Mouse (Mus musculus) heart, embryonic 11.5 days (tissue): ENCODE measurements around the gene Amacr. TPM values are rescaled to one million over a fixed set of nuclear protein-coding genes. Genes with fewer than 3 reads are reported as not detected.
A peak's percentile ranks its signal among the peaks of the same experiment; 100 is the strongest.

Source experiments
- ATAC-seq: fragments of 200-750 bp; cut with Nextera tagmentation; replicated peaks from 2 replicates; pipeline ENCODE4 v1.8.0; 2017; ENCODE audit warnings: moderate library complexity; ENCODE audit not compliant: insufficient number of reproducible peaks, low FRiP score, low TSS enrichment
- H3K27ac ChIP-seq: fragments of 300-500 bp; sonication (generic); 2 replicates; pipeline ENCODE4 v1.5.1; 2014; ENCODE audit warnings: mild to moderate bottlenecking, low read depth, low read length
- H3K27me3 ChIP-seq: fragments of 300-500 bp; sonication (generic); 2 replicates; pipeline ENCODE4 v1.6.1; 2014; ENCODE audit warnings: mild to moderate bottlenecking, low read length, mixed read lengths; ENCODE audit not compliant: control insufficient read depth, insufficient read depth
- H3K36me3 ChIP-seq: fragments of 300-500 bp; sonication (generic); 2 replicates; pipeline ENCODE4 v1.6.1; 2014; ENCODE audit warnings: mild to moderate bottlenecking, low read length, moderate library complexity, mixed read lengths; ENCODE audit not compliant: control insufficient read depth, insufficient read depth
- H3K4me1 ChIP-seq: fragments of 300-500 bp; sonication (generic); 2 replicates; pipeline ENCODE4 v1.6.1; 2014; ENCODE audit warnings: low read length; ENCODE audit not compliant: control insufficient read depth, insufficient read depth
- H3K4me2 ChIP-seq: fragments of 300-500 bp; sonication (generic); 2 replicates; pipeline ENCODE4 v1.6.1; 2014; ENCODE audit warnings: mild to moderate bottlenecking, moderate library complexity
- H3K4me3 ChIP-seq: fragments of 300-500 bp; sonication (generic); 2 replicates; pipeline ENCODE4 v1.5.1; 2014; ENCODE audit warnings: low read depth, low read length
- H3K9ac ChIP-seq: fragments of 300-500 bp; sonication (generic); 2 replicates; pipeline ENCODE4 v1.6.1; 2014; ENCODE audit warnings: mild to moderate bottlenecking, low read depth, low read length, moderate library complexity
- H3K9me3 ChIP-seq: fragments of 300-500 bp; sonication (generic); replicated peaks from 2 replicates; pipeline ENCODE4 v1.6.1; 2016; ENCODE audit warnings: low read length; ENCODE audit not compliant: control insufficient read depth
- WGBS: fragments of 180-500 bp; shearing (Covaris S2); extraction: QIAGEN DNeasy Blood & Tissue Kit; methylation state at CpG from one replicate; pipeline ENCODE4 v1.1.7; 2014; ENCODE audit not compliant: insufficient replicate concordance; 5-methylcytosine and 5-hydroxymethylcytosine counted together
- polyA plus RNA-seq: library from polyadenylated mRNA; unstranded; fragments of >200 nt; fragmentation: Nextera tagmentation; extraction: Ambion mirVana; gene quantifications from 2 replicates; pipeline ENCODE4 v1.2.1, GENCODE M21; 2014

Gene Amacr
- polyA plus RNA-seq, result 16.7 and 16.9 TPM in 2 replicates

GRCm38 (mm10) chr15:10981377-10982063 is at the start of gene Amacr:
Gene Amacr (plus strand): TSS chr15:10981756.
- ATAC-seq, result peak; percentile 97
- under 1% methylated on average over 52 of the region's 52 CpGs for WGBS
- Histone ChIP-seq H3K9ac (peak within 1 kb of the TSS; percentile 79), H3K36me3 (no peaks in the 10 kb centered on the region), H3K4me2 (peak within 1 kb of the TSS; percentile 60), H3K4me1 (no peaks in the 10 kb centered on the region), H3K27ac (peak within 1 kb of the TSS; percentile 73), H3K4me3 (peak within 1 kb of the TSS; percentile 62), H3K9me3 (no peaks in the 10 kb centered on the region), H3K27me3 (no peaks in the 10 kb centered on the region)

- ATAC-seq, result no peak
- 40% methylated on average over 1 of the region's 1 CpGs for WGBS
Measured at GRCm38 (mm10) chr15:10933930-10934329, 47.6 kb upstream of the Amacr start.

GRCm38 (mm10) chr15:10940148-10941108 is 41.1 kb upstream of the Amacr start:
- no peak overlapping the region for H3K27ac ChIP-seq
- no peak for ATAC-seq
- WGBS, result 76% methylated on average over 15 of the region's 15 CpGs
- no peaks in the 10 kb centered on the region for H3K4me1 ChIP-seq
- H3K9me3 ChIP-seq, result no peaks in the 10 kb centered on the region
- H3K36me3 ChIP-seq, result no peaks in the 10 kb centered on the region
- no peaks in the 10 kb centered on the region for H3K27me3 ChIP-seq
- H3K4me2 ChIP-seq, result no peak overlapping the region
- no peak overlapping the region for H3K4me3 ChIP-seq
- no peak overlapping the region for H3K9ac ChIP-seq

More at GRCm38 (mm10) chr15:10933930-10934329, 47.6 kb upstream of the Amacr start:
- H3K4me1 ChIP-seq, result no peaks in the 10 kb centered on the region
- no peak overlapping the region for H3K27ac ChIP-seq
- H3K9me3 ChIP-seq, result no peaks in the 10 kb centered on the region
- H3K9ac ChIP-seq, result no peak overlapping the region
- H3K4me3 ChIP-seq, result no peak overlapping the region
- no peak overlapping the region for H3K4me2 ChIP-seq
- H3K27me3 ChIP-seq, result no peaks in the 10 kb centered on the region
- no peaks in the 10 kb centered on the region for H3K36me3 ChIP-seq

- Histone ChIP-seq H3K27me3 (no peaks in the 10 kb centered on the region), H3K4me1 (no peaks in the 10 kb centered on the region), H3K9ac (no peak overlapping the region), H3K27ac (no peak overlapping the region), H3K4me3 (no peak overlapping the region), H3K36me3 (no peaks in the 10 kb centered on the region), H3K4me2 (no peak overlapping the region), H3K9me3 (no peaks in the 10 kb centered on the region)
- 75% methylated on average over 6 of the region's 6 CpGs for WGBS
- ATAC-seq, result no peak
Measured at GRCm38 (mm10) chr15:10941901-10942300, 39.7 kb upstream of the Amacr start.

GRCm38 (mm10) chr15:10947852-10948251 is 33.7 kb upstream of the Amacr start:
- H3K4me2 ChIP-seq, result no peak overlapping the region
- ATAC-seq, result no peak

DNA sequence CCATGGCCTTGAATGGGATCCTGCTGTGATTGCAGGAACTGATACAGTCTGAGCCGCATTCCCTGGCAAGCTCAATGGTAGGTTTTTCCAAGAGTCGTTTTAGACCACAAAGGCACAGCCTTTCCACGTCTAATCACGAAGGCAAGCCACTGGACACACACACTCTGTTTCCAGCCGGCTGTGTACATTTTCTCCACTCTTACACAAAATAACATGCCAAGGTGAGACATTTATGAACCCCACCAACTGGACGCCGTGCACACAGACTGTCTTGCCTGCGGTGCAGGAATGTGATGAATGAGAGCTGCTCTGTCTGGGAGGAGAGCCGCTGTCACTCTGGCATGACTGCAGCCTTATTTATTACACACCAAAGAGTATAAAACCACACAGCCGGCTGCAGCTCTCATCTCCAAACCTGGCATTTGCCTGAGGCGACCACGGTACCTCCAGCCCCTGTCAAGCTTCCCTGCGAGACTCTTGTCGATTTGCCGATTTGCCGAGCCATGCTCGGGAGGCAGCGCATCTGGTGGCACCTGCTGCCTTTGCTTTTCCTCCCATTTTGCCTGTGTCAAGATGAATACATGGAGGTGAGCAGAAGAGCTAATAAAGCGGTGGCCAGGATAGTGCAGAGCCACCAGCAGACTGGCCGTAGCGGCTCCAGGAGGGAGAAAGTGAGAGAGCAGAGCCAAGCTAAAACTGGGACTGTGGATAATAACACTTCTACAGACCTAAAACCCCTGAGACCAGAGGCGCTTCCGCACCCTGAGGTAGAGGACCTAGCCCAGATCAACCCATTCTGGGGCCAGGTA is 29.4 kb upstream of the Amacr start, which contains the start of gene C1qtnf3:
Gene C1qtnf3 (plus strand): TSS at position 382 of the 809 bp plus-strand sequence.
- Histone ChIP-seq H3K36me3 (no peaks in the 10 kb centered on the region), H3K9me3 (no peaks in the 10 kb centered on the region), H3K27me3 (no peaks in the 10 kb centered on the region), H3K4me2 (no peak within 1 kb of the TSS), H3K9ac (no peak within 1 kb of the TSS), H3K4me3 (no peak within 1 kb of the TSS), H3K4me1 (no peaks in the 10 kb centered on the region), H3K27ac (no peak within 1 kb of the TSS)
- ATAC-seq, result no peak
- 79% methylated on average over 23 of the region's 23 CpGs for WGBS

More at GRCm38 (mm10) chr15:10947852-10948251, 33.7 kb upstream of the Amacr start:
- H3K4me1 ChIP-seq, result no peaks in the 10 kb centered on the region
- no peaks in the 10 kb centered on the region for H3K36me3 ChIP-seq
- H3K4me3 ChIP-seq, result no peak overlapping the region
- no peak overlapping the region for H3K9ac ChIP-seq
- no peaks in the 10 kb centered on the region for H3K27me3 ChIP-seq
- WGBS, result 76% methylated on average over 1 of the region's 1 CpGs
- H3K9me3 ChIP-seq, result no peaks in the 10 kb centered on the region
- no peak overlapping the region for H3K27ac ChIP-seq

DNA sequence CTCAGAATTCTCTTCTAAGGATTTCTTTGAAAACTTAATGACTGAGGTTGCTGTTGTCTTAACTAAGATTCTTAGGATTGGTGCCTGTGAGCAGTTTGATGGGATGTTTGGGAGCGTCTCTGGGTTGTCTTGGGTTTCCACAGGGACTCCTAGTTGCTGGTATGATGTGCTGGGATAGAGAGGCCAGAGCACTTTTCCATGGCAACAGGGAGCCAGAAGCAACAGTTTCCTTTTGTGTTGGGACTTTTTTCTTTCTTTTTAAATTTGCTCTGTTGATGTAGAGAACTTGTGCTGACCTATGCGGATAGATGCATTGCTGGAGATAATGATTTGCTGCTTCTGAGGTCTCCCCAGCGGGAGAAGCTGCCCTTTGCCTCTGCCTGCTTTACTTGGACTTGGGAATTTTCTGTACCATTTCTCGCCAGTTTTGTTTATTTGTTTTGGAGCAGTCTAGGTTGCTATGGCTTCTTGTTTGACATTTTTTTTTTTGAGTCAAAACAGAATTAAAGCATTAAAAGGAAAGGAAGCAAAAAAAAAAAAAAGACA is 28.7 kb upstream of the Amacr start:
- Histone ChIP-seq H3K36me3 (no peaks in the 10 kb centered on the region), H3K4me3 (no peak overlapping the region), H3K27me3 (no peaks in the 10 kb centered on the region), H3K4me2 (no peak overlapping the region), H3K9ac (no peak overlapping the region), H3K9me3 (no peaks in the 10 kb centered on the region), H3K4me1 (no peaks in the 10 kb centered on the region), H3K27ac (no peak overlapping the region)
- 56% methylated on average over 4 of the region's 4 CpGs for whole genome bisulfite sequencing
- ATAC-seq, result no peak

DNA sequence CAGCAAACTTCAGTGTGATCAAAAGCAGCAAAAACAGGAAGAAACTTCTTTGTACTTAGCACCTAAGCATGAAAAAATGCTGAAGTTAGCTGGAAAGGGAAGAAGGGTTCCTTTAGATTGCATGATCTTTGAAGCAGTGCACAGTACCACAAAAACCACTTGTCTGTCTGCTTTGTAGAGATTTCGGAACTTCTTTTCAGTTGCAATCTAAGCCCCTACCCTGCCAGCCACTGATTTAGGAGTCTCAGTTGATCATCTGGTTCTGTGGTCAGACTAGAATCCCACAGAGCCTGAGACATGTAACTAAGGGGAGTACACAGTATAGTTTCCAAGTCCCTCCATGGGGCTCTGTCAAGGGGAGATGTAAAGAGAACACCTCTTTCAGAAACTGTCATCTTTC is 28.1 kb upstream of the Amacr start:
- ATAC-seq, result no peak
- Histone ChIP-seq H3K4me1 (no peaks in the 10 kb centered on the region), H3K4me2 (no peak overlapping the region), H3K9me3 (no peaks in the 10 kb centered on the region), H3K9ac (no peak overlapping the region), H3K4me3 (no peak overlapping the region), H3K36me3 (no peaks in the 10 kb centered on the region), H3K27ac (no peak overlapping the region), H3K27me3 (no peaks in the 10 kb centered on the region)
- 54% methylated on average over 1 of the region's 1 CpGs for WGBS
